Mouse (Mus musculus) ES-Bruce4 (cell line): Measurements from ENCODE around the gene Fxyd2.

Experiments used
- CTCF ChIP-seq: IDR thresholded peaks from one replicate; pipeline ENCODE4 v1.8.1; 2011; ENCODE audit warnings: low read depth, low read length
- EP300 ChIP-seq: IDR thresholded peaks from 2 replicates; pipeline ENCODE4 v1.6.1; 2011; ENCODE audit warnings: low read depth, low read length; ENCODE audit not compliant: insufficient read depth
- POLR2A ChIP-seq: IDR thresholded peaks from one replicate; pipeline ENCODE4 v1.8.1; 2011; ENCODE audit warnings: low read length; ENCODE audit not compliant: insufficient read depth

DNA sequence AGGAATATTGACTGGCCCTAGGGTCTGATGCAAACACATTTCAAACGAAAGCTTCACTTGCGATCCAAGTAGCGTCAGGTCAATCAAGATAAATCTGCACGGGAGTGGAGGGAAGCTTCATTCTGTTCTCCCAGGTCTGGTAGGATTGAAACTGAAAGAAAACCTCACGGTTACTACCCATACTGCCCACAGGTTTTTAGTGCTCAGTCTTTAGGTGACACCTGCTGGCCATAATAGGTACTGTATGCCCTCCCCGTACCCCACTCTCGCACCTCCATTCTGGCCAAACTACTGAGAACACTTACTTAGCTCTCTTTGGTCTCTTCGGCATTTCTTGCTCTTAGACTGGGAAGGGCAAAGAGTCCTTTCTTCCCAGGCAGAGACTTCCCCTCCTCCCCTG lies 17.8 kb downstream of the Fxyd2 start:
- TF ChIP-seq CTCF (peak; percentile 56), POLR2A (no peak), EP300 (no peak)
